Mouse (Mus musculus) liver, embryonic 14.5 days (tissue): ENCODE results near the gene Smim13. TPM values are rescaled to one million over a fixed set of nuclear protein-coding genes. Genes with fewer than 3 reads are reported as not detected.
A peak's percentile ranks its signal among the peaks of the same experiment; 100 is the strongest.

Experiments
- ATAC-seq: fragments of 200-750 bp; cut with Nextera tagmentation; 2 replicates; pipeline ENCODE4 v1.8.0; 2017; ENCODE audit warnings: moderate number of reproducible peaks, mild to moderate bottlenecking, moderate library complexity; ENCODE audit not compliant: insufficient read depth
- DNase-seq, 3 experiments: peaks; one replicate each; pipeline ENCODE4 v3.0.0-alpha.2; 2012 to 2013; ENCODE audit warnings: low read depth in 3 of 3, low spot score in 3 of 3
- H3K27ac ChIP-seq: fragments of 300-500 bp; sonication (generic); 2 replicates; pipeline ENCODE4 v1.5.1; 2014; ENCODE audit warnings: moderate library complexity, mild to moderate bottlenecking, control low read depth, inconsistent platforms
- H3K27me3 ChIP-seq: fragments of 300-500 bp; sonication (generic); 2 replicates; pipeline ENCODE4 v1.6.1; 2014; ENCODE audit warnings: mild to moderate bottlenecking, low read length, moderate library complexity; ENCODE audit not compliant: control insufficient read depth, insufficient read depth
- H3K36me3 ChIP-seq: fragments of 300-500 bp; sonication (generic); replicated peaks from 2 replicates; pipeline ENCODE4 v1.6.1; 2014; ENCODE audit warnings: low read depth; ENCODE audit not compliant: control insufficient read depth, insufficient read depth
- H3K4me1 ChIP-seq, 2 experiments: fragments of 200-500 bp in 1 of 2; fragments of 300-500 bp in 1 of 2; sonication (generic) in 1 of 2; replicated peaks; 2 replicates each; pipeline ENCODE4 v1.6.1; 2012 to 2014; ENCODE audit warnings: antibody characterized with exemption in 1 of 2, inconsistent platforms in 1 of 2, low read length in 1 of 2; ENCODE audit not compliant: control insufficient read depth in 2 of 2, insufficient read depth in 2 of 2
- H3K4me2 ChIP-seq: fragments of 300-500 bp; sonication (generic); 2 replicates; pipeline ENCODE4 v1.6.1; 2014; ENCODE audit warnings: low read depth, mild to moderate bottlenecking, control low read depth, moderate library complexity
- H3K4me3 ChIP-seq, 2 experiments: fragments of 200-500 bp in 1 of 2; fragments of 300-500 bp in 1 of 2; sonication (generic) in 1 of 2; 2 replicates each; pipeline ENCODE4 v1.5.1; 2012 to 2014; ENCODE audit warnings: low read depth in 2 of 2, low read length in 2 of 2, mild to moderate bottlenecking in 2 of 2, control low read depth in 1 of 2, inconsistent platforms in 1 of 2, moderate library complexity in 1 of 2; ENCODE audit not compliant: insufficient read depth in 1 of 2
- H3K9ac ChIP-seq: fragments of 300-500 bp; sonication (generic); replicated peaks from 2 replicates; pipeline ENCODE4 v1.6.1; 2014; ENCODE audit warnings: mild to moderate bottlenecking, control low read depth, moderate library complexity
- H3K9me3 ChIP-seq: fragments of 300-500 bp; sonication (generic); 2 replicates; pipeline ENCODE4 v1.6.1; 2016; ENCODE audit warnings: low read length, mixed read lengths; ENCODE audit not compliant: control insufficient read depth
- CTCF ChIP-seq: IDR thresholded peaks from 2 replicates; pipeline ENCODE4 v1.5.1; 2016; ENCODE audit warnings: antibody characterized with exemption, low read depth, control low read depth
- EP300 ChIP-seq: IDR thresholded peaks from 2 replicates; pipeline ENCODE4 v1.6.1; 2016; ENCODE audit warnings: antibody characterized with exemption, low read depth
- WGBS: fragments of 180-500 bp; shearing (Covaris S2); extraction: QIAGEN DNeasy Blood & Tissue Kit; methylation state at CpG from one replicate; pipeline ENCODE4 v1.1.7; 2014; ENCODE audit not compliant: insufficient replicate concordance; 5-methylcytosine and 5-hydroxymethylcytosine counted together
- polyA plus RNA-seq, 2 experiments: library from polyadenylated mRNA; depleted of rRNA in 1 of 2; stranded (reverse) in 1 of 2; unstranded in 1 of 2; fragments of >200 nt; fragmentation: Nextera tagmentation in 1 of 2; extraction: Ambion mirVana in 1 of 2; gene quantifications; 2 replicates each; pipeline versions ENCODE4 v1.2.1 to v1.2.3; 2012 to 2014

Gene Smim13
- polyA plus RNA-seq, 2 experiments = 3.1 to 3.8 TPM

- Histone ChIP-seq H3K4me1 (no peaks in the 10 kb centered on the region), H3K9ac (no peak overlapping the region), H3K36me3 (no peaks in the 10 kb centered on the region), H3K9me3 (no peaks in the 10 kb centered on the region), H3K4me2 (no peak overlapping the region), H3K27ac (no peak overlapping the region), H3K27me3 (no peaks in the 10 kb centered on the region), H3K4me3 (no peak overlapping the region)
- DNase-seq (no peak), ATAC-seq (no peak)
- 48% methylated on average over 5 of the region's 5 CpGs for WGBS
- no peak for TF ChIP-seq EP300
- no peak for TF ChIP-seq CTCF
These were observed 13.8 kb downstream of the Smim13 start for GRCm38 (mm10) chr13:41263304-41264006.

DNA sequence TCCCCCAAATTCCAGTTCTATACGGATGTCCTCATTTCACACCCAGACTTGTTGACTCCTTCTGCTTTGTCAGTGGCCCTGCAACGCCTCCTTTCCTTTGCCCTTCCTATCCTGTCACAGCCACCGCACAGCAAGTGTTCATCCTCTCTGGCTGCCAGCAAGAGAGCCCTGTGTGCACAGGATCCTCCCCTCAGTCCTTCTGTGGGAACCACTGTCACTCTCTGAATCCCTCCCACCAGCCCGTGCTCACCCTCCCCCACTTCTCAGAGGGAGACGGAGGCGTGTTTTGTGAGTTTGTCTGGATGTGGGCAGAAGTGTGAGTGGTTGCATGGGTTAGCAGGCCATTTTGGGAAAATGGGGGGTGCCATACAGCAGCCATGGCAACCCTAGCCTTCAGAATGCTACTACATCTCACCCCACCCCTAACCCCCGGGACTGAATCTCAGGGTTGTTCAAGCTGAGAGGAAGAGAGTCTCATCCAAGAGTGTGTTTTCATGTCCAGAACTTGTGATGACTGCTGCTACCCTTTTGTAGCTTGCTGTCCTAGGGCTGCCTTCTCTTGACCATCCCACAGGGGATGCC, 18.3 kb downstream of the Smim13 start:
- Histone ChIP-seq H3K27me3 (no peaks in the 10 kb centered on the region), H3K4me1 (no peaks in the 10 kb centered on the region), H3K4me3 (no peak overlapping the region), H3K27ac (no peak overlapping the region), H3K36me3 (no peaks in the 10 kb centered on the region), H3K9me3 (no peaks in the 10 kb centered on the region), H3K9ac (no peak overlapping the region), H3K4me2 (no peak overlapping the region)
- 52% methylated on average over 7 of the region's 7 CpGs for WGBS
- TF ChIP-seq EP300 = no peak
- TF ChIP-seq CTCF = no peak
- DNase-seq (no peak), ATAC-seq (no peak)

GRCm38 (mm10) chr13:41273927-41274650, 24.4 kb downstream of the Smim13 start, which contains the start of gene Gm17364:
Gene Gm17364, minus strand, starts transcription at chr13:41273977.
- Histone ChIP-seq H3K4me3 (no peak within 1 kb of the TSS), H3K27me3 (no peaks in the 10 kb centered on the region), H3K27ac (no peak within 1 kb of the TSS), H3K4me1 (no peaks in the 10 kb centered on the region), H3K9me3 (no peaks in the 10 kb centered on the region), H3K9ac (no peak within 1 kb of the TSS), H3K4me2 (no peak within 1 kb of the TSS), H3K36me3 (no peaks in the 10 kb centered on the region)
- ATAC-seq = no peak
- 73% methylated on average over 10 of the region's 10 CpGs for WGBS
- DNase-seq = no peak
- TF ChIP-seq CTCF = no peak
- no peak for TF ChIP-seq EP300

DNA sequence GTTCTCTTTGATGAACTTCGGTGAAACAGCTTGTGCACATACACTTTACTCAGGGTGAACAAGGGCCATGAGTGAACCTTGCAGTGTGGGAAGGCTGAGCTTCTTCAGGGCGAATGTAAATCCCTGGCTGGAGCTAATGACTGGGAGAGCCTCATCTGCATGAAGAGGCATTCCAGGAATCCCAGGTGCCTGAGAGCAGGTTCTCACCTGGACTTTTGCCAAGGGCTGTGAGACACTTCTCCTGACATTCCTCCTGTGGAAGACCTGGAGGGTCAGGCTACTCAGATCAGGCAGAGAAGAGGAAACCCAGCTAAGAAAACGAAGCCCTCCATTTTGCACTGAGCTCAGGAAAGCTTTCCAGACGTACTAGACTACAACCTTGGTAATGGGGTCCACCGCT, 31.1 kb downstream of the Smim13 start:
- no peaks in the 10 kb centered on the region for H3K36me3 ChIP-seq
- ATAC-seq = no peak
- no peak for DNase-seq
- no peaks in the 10 kb centered on the region for H3K4me1 ChIP-seq
- no peak overlapping the region for H3K9ac ChIP-seq
- no peaks in the 10 kb centered on the region for H3K27me3 ChIP-seq
- no peak overlapping the region for H3K4me3 ChIP-seq
- no peaks in the 10 kb centered on the region for H3K9me3 ChIP-seq
- TF ChIP-seq EP300 (no peak), CTCF (no peak)
- no peak overlapping the region for H3K27ac ChIP-seq
- H3K4me2 ChIP-seq = no peak overlapping the region
- 48% methylated on average over 5 of the region's 5 CpGs for WGBS

DNA sequence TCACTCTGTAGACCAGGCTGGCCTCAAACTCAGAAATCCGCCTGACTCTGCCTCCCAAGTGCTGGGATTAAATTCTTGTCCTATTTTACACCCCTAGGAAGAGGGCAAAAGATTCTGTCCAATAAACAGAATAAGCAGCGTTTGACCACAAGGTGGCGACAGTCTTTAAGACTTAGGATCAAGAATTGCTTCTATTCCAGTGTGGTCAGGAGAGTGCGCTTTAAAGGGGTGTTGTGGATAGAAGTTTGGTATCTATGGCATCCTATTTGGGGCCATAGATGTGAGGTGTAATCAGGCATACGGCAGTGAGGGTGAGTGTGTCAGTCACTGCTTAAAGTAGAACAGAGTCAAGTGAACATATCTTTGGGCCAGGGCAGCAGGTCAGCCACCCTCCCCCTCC, 33.6 kb downstream of the Smim13 start:
- Histone ChIP-seq H3K4me2 (no peak overlapping the region), H3K9me3 (no peaks in the 10 kb centered on the region), H3K4me1 (no peaks in the 10 kb centered on the region), H3K4me3 (no peak overlapping the region), H3K27me3 (no peaks in the 10 kb centered on the region), H3K9ac (no peak overlapping the region), H3K27ac (no peak overlapping the region), H3K36me3 (no peaks in the 10 kb centered on the region)
- ATAC-seq (no peak), DNase-seq (peak; percentile 28 to 50 (median 35))
- WGBS = 18% methylated on average over 5 of the region's 5 CpGs
- TF ChIP-seq CTCF (peak; percentile 70), EP300 (no peak)
